Mouse (Mus musculus) hindbrain, postnatal 0 days (tissue): ENCODE results near the gene Nipal4. TPM values are rescaled to one million over a fixed set of nuclear protein-coding genes. Genes with fewer than 3 reads are reported as not detected.

ENCODE experiments used
- ATAC-seq: fragments of 200-750 bp; cut with Nextera tagmentation; 2 replicates; pipeline ENCODE4 v1.8.0; 2017; ENCODE audit warnings: mild to moderate bottlenecking, moderate TSS enrichment, moderate library complexity
- DNase-seq: peaks from one replicate; pipeline ENCODE4 v3.0.0-alpha.2; 2015; ENCODE audit warnings: low spot score
- H3K27ac ChIP-seq: fragments of 300-500 bp; sonication (generic); 2 replicates; pipeline ENCODE4 v1.5.1; 2014; ENCODE audit warnings: mild to moderate bottlenecking
- H3K27me3 ChIP-seq: fragments of 300-500 bp; sonication (generic); 2 replicates; pipeline ENCODE4 v1.6.1; 2014; ENCODE audit warnings: low read length, mixed read lengths; ENCODE audit not compliant: insufficient read depth
- H3K36me3 ChIP-seq: fragments of 300-500 bp; sonication (generic); 2 replicates; pipeline ENCODE4 v1.6.1; 2014; ENCODE audit warnings: low read length, mixed read lengths; ENCODE audit not compliant: insufficient read depth
- H3K4me1 ChIP-seq: fragments of 300-500 bp; sonication (generic); 2 replicates; pipeline ENCODE4 v1.6.1; 2014; ENCODE audit warnings: antibody characterized with exemption, low read length, mixed read lengths; ENCODE audit not compliant: insufficient read depth
- H3K4me2 ChIP-seq: fragments of 300-500 bp; sonication (generic); 2 replicates; pipeline ENCODE4 v1.6.1; 2014; ENCODE audit warnings: low read depth, mild to moderate bottlenecking, low read length, moderate library complexity, mixed read lengths
- H3K4me3 ChIP-seq: fragments of 300-500 bp; sonication (generic); 2 replicates; pipeline ENCODE4 v1.5.1; 2014; ENCODE audit warnings: low read length
- H3K9ac ChIP-seq: fragments of 300-500 bp; sonication (generic); replicated peaks from 2 replicates; pipeline ENCODE4 v1.6.1; 2014; ENCODE audit warnings: mild to moderate bottlenecking, low read length, moderate library complexity, mixed read lengths
- H3K9me3 ChIP-seq: fragments of 300-500 bp; sonication (generic); 2 replicates; pipeline ENCODE4 v1.6.1; 2016; ENCODE audit warnings: low read length, mixed read lengths
- CTCF ChIP-seq: IDR thresholded peaks from 2 replicates; pipeline ENCODE4 v1.5.1; 2016; ENCODE audit warnings: antibody characterized with exemption, control low read depth, low read depth
- WGBS: fragments of 180-500 bp; shearing (Covaris S2); extraction: QIAGEN DNeasy Blood & Tissue Kit; methylation state at CpG from one replicate; pipeline ENCODE4 v1.1.7; 2014; 5-methylcytosine and 5-hydroxymethylcytosine counted together
- microRNA-seq, 2 experiments: library from miRNA; unstranded; fragments of <30 nt; microRNA quantifications; one replicate each; pipeline ENCODE4; 2016
- polyA plus RNA-seq: library from polyadenylated mRNA; unstranded; fragments of >200 nt; fragmentation: Nextera tagmentation; extraction: Ambion mirVana; gene quantifications from 2 replicates; pipeline ENCODE4 v1.2.1, GENCODE M21; 2015
- total RNA-seq: library from RNA; depleted of rRNA; stranded (reverse); fragments of >200 nt; gene quantifications from 2 replicates; pipeline ENCODE4 v1.2.3, GENCODE M21; 2014; rRNA removed

The Nipal4 gene
- total and polyA plus RNA-seq, 2 experiments from 2014 or later: 0.38 to 1.6 TPM

GRCm38 (mm10) chr11:46109206-46109605, 57.1 kb downstream of the Nipal4 start:
- Histone ChIP-seq H3K27me3 (no peaks in the 10 kb centered on the region), H3K4me3 (no peak overlapping the region), H3K4me1 (no peaks in the 10 kb centered on the region), H3K27ac (no peak overlapping the region), H3K36me3 (no peaks in the 10 kb centered on the region), H3K9ac (no peak overlapping the region), H3K9me3 (no peaks in the 10 kb centered on the region), H3K4me2 (no peak overlapping the region)
- WGBS: 50% methylated on average over 5 of the region's 5 CpGs
- no peak for DNase-seq
- ATAC-seq: no peak
- no peak for TF ChIP-seq CTCF

GRCm38 (mm10) chr11:46107046-46107445, 59.3 kb downstream of the Nipal4 start:
- no peak overlapping the region for H3K9ac ChIP-seq
- no peaks in the 10 kb centered on the region for H3K9me3 ChIP-seq
- peaks cover 5% of the 10 kb centered on the region for H3K4me1 ChIP-seq
- WGBS: 92% methylated on average over 1 of the region's 1 CpGs
- H3K4me3 ChIP-seq: no peak overlapping the region
- no peak for ATAC-seq
- no peaks in the 10 kb centered on the region for H3K36me3 ChIP-seq
- no peaks in the 10 kb centered on the region for H3K27me3 ChIP-seq
- no peak for TF ChIP-seq CTCF
- no peak overlapping the region for H3K4me2 ChIP-seq
- H3K27ac ChIP-seq: no peak overlapping the region
- DNase-seq: no peak

- Histone ChIP-seq H3K9ac (no peak overlapping the region), H3K27me3 (no peaks in the 10 kb centered on the region), H3K9me3 (no peaks in the 10 kb centered on the region), H3K27ac (no peak overlapping the region), H3K4me2 (no peak overlapping the region), H3K4me1 (peaks cover 6% of the 10 kb centered on the region), H3K4me3 (no peak overlapping the region), H3K36me3 (peaks cover 11% of the 10 kb centered on the region; the same call in 1 of the 2 replicates)
- ATAC-seq (no peak), DNase-seq (no peak)
- no peak for TF ChIP-seq CTCF
- WGBS: 75% methylated on average over 6 of the region's 6 CpGs
These were observed 64.2 kb downstream of the Nipal4 start for GRCm38 (mm10) chr11:46102107-46102506.

Small RNA genes lying within 50 kb of the gene (microRNA-seq; reads per million reads assigned to microRNA genes)
- gene Mir7239 (0 reads per million in 2 experiments), gene Mir8100 (0 reads per million in 2 experiments)

Other genes with a start within 250 kb of the Nipal4 start
- gene Lsm11, start 221.6 kb downstream of the Nipal4 start, total RNA-seq: 92.6 and 96.2 TPM in 2 replicates
- 27.5 and 31.0 TPM in 2 replicates for gene Lsm11, start 221.6 kb downstream of the Nipal4 start, polyA plus RNA-seq
- 11.4 and 13.3 TPM in 2 replicates for gene Thg1l, start 211.0 kb downstream of the Nipal4 start, total RNA-seq
- 8.8 and 10.6 TPM in 2 replicates for gene Thg1l, start 211.0 kb downstream of the Nipal4 start, polyA plus RNA-seq
- gene Sox30, start 186.2 kb downstream of the Nipal4 start, total RNA-seq: 0.93 TPM in 1 of 2 replicates, not detected in the other
- gene Sox30, start 186.2 kb downstream of the Nipal4 start, polyA plus RNA-seq: 0.08 and 0.09 TPM in 2 replicates
- 6.5 and 10.6 TPM in 2 replicates for gene Gm12166, start 114.2 kb downstream of the Nipal4 start, total RNA-seq
- 8.2 and 8.3 TPM in 2 replicates for gene Gm12166, start 114.2 kb downstream of the Nipal4 start, polyA plus RNA-seq
- gene Adam19, start 110.5 kb downstream of the Nipal4 start, total RNA-seq: 18.5 and 19.1 TPM in 2 replicates
- gene Adam19, start 110.5 kb downstream of the Nipal4 start, polyA plus RNA-seq: 5.6 and 5.8 TPM in 2 replicates
- 1.8 and 2.2 TPM in 2 replicates for gene Fndc9, start 69.0 kb upstream of the Nipal4 start, total RNA-seq
- gene Fndc9, start 69.0 kb upstream of the Nipal4 start, polyA plus RNA-seq: 3.8 and 5.0 TPM in 2 replicates
- 136 and 162 TPM in 2 replicates for gene Cyfip2, start 146.4 kb upstream of the Nipal4 start, total RNA-seq
- 72.4 and 79.1 TPM in 2 replicates for gene Cyfip2, start 146.4 kb upstream of the Nipal4 start, polyA plus RNA-seq
- gene Itk, start 223.0 kb upstream of the Nipal4 start, total RNA-seq: not detected in 2 replicates
- gene Itk, start 223.0 kb upstream of the Nipal4 start, polyA plus RNA-seq: 0.04 TPM in 1 of 2 replicates, not detected in the other
- gene Fam71b, start 230.1 kb upstream of the Nipal4 start, total RNA-seq: not detected in 2 replicates
- not detected in 2 replicates for gene Fam71b, start 230.1 kb upstream of the Nipal4 start, polyA plus RNA-seq